Mouse (Mus musculus) megakaryocyte-erythroid progenitor cell, adult 5-6 weeks (primary cell): Measurements from ENCODE around the gene Arg2. TPM values are rescaled to one million over a fixed set of nuclear protein-coding genes. Genes with fewer than 3 reads are reported as not detected.
"Not testable (repeated sequence)": the region's sequence is repeated elsewhere in the genome, so short reads cannot be mapped to it uniquely, and the experiment has no call there.

Experiments used
- ATAC-seq: replicated peaks from 2 replicates; pipeline ENCODE4 v1.8.0; 2016; ENCODE audit warnings: mild to moderate bottlenecking, inconsistent platforms; ENCODE audit not compliant: severe bottlenecking, poor library complexity, low FRiP score, low TSS enrichment
- total RNA-seq, 2 experiments: library from RNA; stranded (forward) in 1 of 2; stranded (reverse) in 1 of 2; fragments of 200-1000, 215-1000 nt in 1 of 2; fragments of >200 nt in 1 of 2; fragmentation: Nextera tagmentation in 1 of 2; gene quantifications; 2 replicates each; pipeline ENCODE4 v1.2.3; 2014 to 2017

Arg2 gene
- total RNA-seq, 2 experiments from 2014 or later, result not detected

DNA sequence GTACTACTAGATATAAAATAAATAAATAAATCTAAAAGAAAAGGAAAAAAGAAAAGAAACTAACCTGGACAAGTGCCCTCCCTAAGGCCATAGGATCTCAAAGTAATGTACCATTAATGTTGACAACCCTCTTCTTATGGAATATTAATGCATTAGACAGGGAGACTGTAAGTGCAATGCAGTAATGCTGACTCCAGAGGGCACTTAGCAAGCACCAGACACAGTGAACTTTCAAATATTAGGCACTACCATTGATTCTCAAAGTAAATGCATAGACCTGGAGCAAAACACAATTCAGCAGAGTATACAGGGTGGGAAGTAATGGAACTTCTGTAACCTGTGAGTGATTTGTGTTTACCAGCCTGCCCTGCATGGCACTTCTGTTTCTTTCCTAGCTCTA lies 38.6 kb downstream of the Arg2 start:
- ATAC-seq, result no peak

DNA sequence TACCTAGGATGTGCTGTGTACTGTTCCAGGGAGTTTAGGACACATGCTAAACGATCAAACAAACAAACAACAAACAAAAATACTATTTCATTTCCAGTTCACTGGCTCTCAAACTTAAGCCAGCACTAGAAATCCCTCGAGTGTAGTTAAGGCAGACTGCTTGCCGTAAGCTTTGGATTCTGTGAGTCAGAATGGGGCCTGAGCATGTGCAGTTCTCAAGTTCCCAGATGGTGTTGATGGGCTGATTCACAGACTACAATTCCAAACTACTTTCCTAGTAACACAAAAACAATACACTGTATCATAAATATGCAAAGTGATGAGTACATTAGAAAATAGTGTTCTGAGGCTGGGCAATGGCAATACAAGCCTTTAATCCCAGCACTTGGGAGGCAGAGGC lies 39.8 kb downstream of the Arg2 start:
- no peak for ATAC-seq

DNA sequence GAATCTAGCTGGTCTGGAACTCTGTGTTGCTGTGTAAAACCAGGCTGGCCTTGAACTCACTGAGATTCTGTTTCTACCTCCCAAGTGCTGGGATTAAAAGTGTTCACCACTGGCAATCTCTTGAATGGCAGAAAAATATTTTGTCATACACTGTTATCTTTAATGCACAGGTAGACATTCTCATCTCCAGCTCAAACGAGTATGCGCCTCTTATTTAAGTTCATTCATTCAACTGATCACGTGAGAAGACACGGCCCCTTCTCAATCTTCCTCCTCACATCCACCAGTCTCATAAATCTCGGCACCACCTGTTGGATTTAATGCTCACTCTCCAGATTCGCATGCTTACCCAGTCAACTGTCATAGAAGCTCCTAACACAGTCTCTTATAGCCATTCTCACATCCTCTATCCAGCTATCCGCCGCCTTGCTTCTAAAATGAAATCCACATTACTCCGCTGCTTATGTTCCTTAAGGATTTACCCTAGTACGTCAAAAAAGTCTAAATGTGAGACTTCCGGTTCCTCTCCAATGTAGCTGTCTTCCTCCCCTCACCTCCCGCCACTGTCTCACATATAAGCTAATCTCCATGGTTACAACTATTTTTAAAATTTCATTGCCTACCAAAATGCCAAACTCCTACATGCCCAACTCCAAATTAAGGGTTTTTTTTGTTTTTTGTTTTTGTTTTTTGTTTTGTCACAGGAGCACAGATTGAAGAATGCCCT lies 40.9 kb downstream of the Arg2 start:
- no peak for ATAC-seq

DNA sequence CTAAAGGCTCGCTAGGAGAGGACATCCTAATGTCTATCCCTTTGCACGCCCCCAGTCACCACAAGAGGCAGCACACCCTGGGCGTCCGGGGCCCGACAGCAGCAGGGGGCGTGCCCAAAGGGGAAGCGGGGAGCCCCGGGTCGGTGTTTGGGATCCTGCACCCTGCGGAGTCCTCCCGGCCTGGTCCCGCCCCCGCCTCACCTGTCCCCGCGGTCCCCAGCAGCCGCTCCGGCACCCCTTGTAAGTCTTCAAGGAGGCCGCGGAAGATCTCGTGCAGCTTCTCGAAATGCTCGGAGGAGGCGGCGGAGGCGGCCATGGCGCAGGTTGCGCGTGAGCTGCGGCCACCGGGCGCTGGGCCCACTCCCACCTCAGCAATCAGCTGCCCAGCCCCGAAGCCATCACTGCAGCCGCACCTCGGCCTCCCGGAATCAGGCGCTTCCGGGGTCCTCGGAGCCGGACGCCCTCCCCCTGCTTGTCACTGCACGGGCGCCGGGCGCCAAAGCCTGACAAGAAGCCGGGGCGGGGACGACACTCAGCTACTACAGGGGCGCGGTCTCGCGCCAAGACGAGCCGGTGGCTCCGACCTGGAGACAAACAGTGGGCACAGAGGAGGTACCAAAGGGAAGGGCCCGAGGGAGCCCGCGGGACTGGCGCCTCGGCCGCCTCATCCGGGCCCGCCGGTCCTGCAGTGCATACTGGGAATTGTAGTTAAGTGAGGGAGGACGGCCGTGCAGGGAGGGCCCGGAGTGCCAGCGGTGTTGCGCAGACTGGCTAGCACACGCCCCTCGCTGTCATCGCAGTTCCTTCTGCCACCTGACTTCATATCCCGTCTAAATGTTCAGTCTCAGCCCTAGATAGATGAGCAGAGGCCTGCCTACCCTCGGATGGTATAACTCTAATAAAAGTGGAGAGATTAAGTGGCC lies 41.7 kb downstream of the Arg2 start, which contains the start of gene Vti1b:
Vti1b (minus strand) TSS at position 649 of the 923 bp plus-strand sequence.
- peak; percentile 95 for ATAC-seq

DNA sequence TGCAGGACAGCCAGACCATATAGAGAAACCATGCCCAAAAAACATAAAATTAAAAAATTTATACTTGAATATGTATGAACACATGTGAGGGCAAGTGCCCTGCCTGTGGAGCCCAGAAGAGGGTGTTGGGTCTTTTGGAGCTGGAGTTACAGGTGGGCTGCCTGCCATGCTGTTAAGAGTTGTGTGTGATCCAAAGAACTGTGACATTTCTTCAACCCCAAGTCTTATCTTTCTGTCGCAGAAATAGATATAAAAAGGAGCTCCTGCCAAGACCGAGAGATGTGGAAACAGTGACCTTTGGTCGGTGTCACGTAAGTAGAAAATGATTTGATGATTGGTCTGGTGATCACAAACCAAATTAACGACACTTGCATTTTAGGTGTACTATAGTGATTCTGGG lies 43.1 kb downstream of the Arg2 start:
- peak; percentile 62 for ATAC-seq

DNA sequence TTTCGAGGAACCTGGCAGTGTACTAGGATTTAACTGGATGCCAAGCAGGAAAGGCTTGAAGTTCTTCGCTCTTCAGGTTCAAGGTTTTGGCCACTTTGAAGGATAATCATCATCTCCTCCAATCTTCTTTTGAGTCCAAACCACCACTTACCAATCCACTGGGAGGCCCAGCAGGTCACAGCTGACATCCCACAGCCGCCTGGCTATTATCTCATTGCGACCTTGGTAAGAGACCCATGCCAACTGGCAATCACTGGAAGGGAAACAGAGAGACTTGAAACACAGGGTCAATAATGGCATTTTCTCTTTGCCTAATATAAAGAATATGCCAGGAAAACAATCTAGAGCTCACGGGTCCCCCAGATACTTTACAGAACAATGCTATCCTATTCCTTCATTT lies 45.4 kb downstream of the Arg2 start:
- ATAC-seq, result no peak

DNA sequence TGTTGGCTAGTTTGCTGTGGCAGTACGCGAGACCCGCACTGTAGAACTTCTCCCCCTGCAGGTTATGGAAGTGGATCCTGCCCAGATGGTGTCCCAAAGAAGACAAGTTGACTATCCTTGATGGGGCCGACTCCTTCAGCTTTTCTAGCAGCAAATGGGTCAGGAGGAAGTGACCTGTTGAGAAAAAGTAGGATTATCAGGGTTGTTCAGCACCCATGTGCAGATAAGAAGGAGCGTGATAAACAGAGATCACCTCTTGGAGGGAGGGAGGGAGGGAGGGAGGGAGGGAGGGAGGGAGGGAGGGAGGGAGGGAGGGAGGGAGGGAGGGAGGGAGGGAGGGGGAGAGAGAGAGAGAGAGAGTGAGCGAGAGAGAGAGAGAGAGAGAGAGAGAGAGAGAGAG lies 54.6 kb downstream of the Arg2 start:
- ATAC-seq, result not testable (repeated sequence)

DNA sequence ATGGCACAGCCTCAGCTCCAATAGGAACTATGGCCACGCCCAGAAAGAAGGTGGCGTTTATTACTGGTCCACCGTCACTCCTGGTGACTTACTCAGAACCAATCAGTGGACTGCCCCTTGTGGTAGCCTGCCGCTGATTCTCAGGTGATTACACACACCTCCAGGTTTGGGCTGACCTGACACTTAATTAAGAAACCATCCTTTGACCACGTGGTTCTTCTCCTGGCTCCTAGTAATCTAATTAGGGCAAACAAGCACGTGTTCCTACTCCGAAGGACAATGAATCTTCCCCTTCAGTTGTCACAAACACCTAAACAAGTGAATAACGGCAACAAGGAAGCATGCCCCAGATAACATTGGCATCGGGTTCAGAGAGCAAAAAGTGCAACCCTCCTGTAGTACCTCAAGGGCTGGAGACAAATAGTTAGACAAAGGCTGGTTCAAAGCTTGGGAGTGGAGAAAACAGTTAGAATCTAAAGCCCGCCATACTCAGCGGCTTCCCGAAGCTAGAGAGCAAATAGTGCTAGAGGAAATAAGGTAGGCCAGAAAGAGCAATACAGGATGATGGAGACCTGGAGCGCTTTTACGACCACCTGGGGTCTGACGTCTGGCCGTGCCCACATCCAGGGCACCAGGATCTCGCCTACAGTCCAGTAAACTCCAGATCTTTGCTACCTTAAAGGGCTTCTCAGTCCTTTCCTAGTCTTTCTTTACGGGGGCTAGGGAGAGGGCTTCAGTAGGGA lies 60.5 kb downstream of the Arg2 start:
- peak; percentile 96 for ATAC-seq

DNA sequence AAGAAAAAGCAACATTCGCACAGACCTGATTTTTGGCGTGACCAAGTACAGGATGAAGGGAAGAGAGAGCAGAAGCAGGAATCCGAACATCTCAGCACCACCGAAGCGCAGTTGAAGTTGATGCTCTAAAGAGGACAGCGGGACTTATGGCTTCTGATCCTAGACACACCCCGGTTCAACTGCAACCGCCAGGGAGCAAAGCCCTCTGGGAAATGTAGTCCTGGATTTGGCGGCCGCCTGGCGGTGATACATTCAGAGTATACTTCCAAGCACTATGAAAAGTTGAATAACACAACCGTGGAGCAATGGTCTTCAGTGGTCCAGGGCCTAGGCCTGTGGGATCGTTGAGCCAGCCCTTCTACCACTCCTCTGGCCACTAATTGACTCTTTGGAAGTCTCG lies 61.1 kb downstream of the Arg2 start:
- peak; percentile 92 for ATAC-seq

DNA sequence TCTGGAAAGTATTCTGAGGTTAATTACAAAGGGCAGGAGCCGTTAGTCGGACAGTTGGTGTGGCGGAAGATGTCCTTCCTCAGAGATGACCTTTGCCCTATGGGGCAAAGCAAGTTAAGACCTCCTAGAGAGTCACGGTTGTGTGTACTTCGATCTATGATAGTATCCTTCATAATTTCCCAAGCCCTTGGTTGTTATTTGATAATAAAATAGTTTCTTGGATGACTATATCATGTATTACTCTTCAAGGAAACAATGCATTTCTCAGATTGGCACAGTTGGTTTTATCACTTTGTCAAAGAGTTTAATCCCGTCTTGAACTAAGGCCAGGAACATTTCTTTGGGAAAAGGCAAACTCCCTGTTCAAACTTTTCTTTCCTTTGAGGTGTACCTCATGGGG lies 61.6 kb downstream of the Arg2 start, which contains the start of gene Rdh11:
Rdh11 (minus strand) TSS at position 101 of the 400 bp plus-strand sequence.
- no peak for ATAC-seq

DNA sequence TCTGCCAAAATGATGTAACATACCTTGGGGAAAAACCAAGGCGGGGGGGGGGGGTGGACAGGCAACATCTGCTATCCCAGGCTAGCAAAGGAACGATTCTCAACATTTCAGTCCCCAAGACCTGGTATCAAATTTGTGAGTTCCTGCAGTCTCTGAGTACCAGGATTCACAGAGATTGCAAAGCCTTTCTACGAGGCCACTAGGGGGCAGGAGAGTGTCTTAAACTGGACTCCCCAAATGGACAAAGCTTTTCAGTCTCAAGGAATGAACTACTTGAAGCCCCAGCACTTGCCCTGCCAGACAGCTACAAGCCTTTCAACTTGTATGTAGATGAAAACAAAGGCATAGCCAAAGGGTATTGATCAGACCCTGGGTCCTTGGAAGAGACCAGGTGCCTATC lies 62.9 kb downstream of the Arg2 start:
- peak; percentile 46; the same call in 1 of the 2 replicates for ATAC-seq

DNA sequence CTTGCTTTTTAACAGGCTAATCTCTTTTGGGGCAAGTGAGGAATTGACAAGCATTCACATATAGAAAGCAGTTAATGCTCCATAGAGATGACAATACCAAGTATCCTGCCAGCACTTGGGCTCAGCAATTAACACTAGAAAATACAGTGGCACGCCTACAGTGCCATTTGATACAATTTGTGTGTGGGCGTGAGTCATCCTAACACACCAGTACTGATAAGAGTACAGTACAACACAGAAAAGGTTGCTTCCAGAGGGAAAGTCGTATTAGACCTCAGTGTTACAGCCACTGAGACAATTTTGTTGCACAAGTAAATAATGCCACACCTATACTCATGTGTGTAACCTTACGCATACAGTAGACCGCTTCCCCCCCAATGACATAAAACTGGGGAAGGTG lies 66.5 kb downstream of the Arg2 start:
- no peak for ATAC-seq

DNA sequence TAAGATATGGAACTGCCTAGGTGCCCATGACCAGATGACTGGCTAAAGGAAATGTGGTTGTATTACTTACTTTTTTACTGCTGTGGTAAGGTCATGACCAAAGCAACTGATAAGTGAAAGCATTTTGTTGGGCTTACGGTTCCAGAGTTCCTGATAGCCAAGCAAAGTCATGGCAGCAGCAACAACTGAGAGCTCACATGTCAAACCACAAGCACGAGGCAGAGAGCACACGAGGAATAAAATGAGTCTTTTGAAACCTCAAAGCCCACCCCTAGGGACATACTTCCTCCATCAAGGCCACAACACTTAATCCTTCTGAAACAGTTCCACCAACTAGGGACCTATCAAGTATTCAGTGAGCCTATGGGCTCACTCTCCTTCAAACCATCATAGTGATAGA lies 71.3 kb downstream of the Arg2 start:
- no peak for ATAC-seq

Other genes starting within 250 kb of the Arg2 start
- 2.2 TPM in 1 of 2 replicates, not detected in the other for gene Plek2, start 223.8 kb upstream of the Arg2 start, total RNA-seq (2014; fragmentation: Nextera tagmentation)
- gene Plek2, start 223.8 kb upstream of the Arg2 start, total RNA-seq (2017), result 0.66 TPM in 1 of 2 replicates, not detected in the other
- 12.2 and 22.1 TPM in 2 replicates for gene Tmem229b, start 123.2 kb upstream of the Arg2 start, total RNA-seq (2014; fragmentation: Nextera tagmentation)
- 8.5 and 10.6 TPM in 2 replicates for gene Tmem229b, start 123.2 kb upstream of the Arg2 start, total RNA-seq (2017)
- not detected in 2 replicates for gene Plekhh1, start 101.6 kb upstream of the Arg2 start, total RNA-seq (2014; fragmentation: Nextera tagmentation)
- not detected in 2 replicates for gene Plekhh1, start 101.6 kb upstream of the Arg2 start, total RNA-seq (2017)
- gene Pigh, start 41.1 kb upstream of the Arg2 start, total RNA-seq (2014; fragmentation: Nextera tagmentation), result 6.8 and 11.0 TPM in 2 replicates
- 12.7 and 13.0 TPM in 2 replicates for gene Pigh, start 41.1 kb upstream of the Arg2 start, total RNA-seq (2017)
- 40.5 and 50.0 TPM in 2 replicates for gene Vti1b, start 41.9 kb downstream of the Arg2 start, total RNA-seq (2014; fragmentation: Nextera tagmentation)
- 141 and 215 TPM in 2 replicates for gene Vti1b, start 41.9 kb downstream of the Arg2 start, total RNA-seq (2017)
- 17.3 and 24.7 TPM in 2 replicates for gene Rdh11, start 61.5 kb downstream of the Arg2 start, total RNA-seq (2014; fragmentation: Nextera tagmentation)
- gene Rdh11, start 61.5 kb downstream of the Arg2 start, total RNA-seq (2017), result 29.6 and 30.5 TPM in 2 replicates
- gene Rdh12, start 78.1 kb downstream of the Arg2 start, total RNA-seq (2014; fragmentation: Nextera tagmentation), result 1.2 and 5.7 TPM in 2 replicates
- gene Rdh12, start 78.1 kb downstream of the Arg2 start, total RNA-seq (2017), result 0.19 TPM in 1 of 2 replicates, not detected in the other
- gene Zfyve26, start 165.5 kb downstream of the Arg2 start, total RNA-seq (2014; fragmentation: Nextera tagmentation), result 27.5 and 28.6 TPM in 2 replicates
- 16.4 and 22.3 TPM in 2 replicates for gene Zfyve26, start 165.5 kb downstream of the Arg2 start, total RNA-seq (2017)
- gene Rad51b, start 166.5 kb downstream of the Arg2 start, total RNA-seq (2014; fragmentation: Nextera tagmentation), result 13.5 and 20.9 TPM in 2 replicates
- 9.4 and 10.0 TPM in 2 replicates for gene Rad51b, start 166.5 kb downstream of the Arg2 start, total RNA-seq (2017)